Mouse (Mus musculus) mesoderm, embryonic 11.5 days (tissue): ENCODE measurements at regions not wholly inside any gene's neighbourhood (a gene's known extent, or its start where the extent isn't known, plus 50 kb on each side); places are given as distances from the start of the nearest gene placed in this dataset.

Experiments used
- DNase-seq: peaks from one replicate; pipeline ENCODE4 v3.0.0-alpha.2; 2012; ENCODE audit warnings: low read depth, low spot score

DNA sequence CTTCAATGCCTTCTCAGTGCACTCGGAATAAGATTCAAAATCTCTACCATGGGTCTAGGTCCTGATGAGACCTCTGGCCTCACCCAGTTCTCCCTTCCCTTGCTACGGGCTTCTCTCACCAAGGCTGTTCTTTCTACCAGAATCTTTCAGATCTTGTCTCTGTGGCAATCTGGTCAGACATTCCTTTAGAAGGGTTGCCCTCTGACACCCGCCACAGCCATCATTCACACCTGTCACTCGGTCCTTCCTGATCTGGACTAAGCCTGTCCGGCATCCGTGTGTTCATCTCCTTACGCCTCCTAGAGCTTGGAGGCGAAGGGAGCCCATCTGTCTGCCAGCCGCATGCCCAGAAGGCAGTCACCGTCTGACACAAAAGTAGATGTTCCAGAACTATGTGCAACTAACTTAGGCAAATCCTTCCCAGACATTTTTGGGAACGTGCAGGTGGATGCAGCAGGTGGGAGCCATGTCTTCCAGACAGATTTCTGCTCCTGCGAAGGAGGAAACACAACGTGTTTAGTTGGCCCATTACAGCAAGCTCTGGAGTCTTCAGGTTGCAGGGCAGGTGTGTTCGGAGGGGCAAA is 77.7 kb downstream of the Fam76b start:
- no peak for DNase-seq

DNA sequence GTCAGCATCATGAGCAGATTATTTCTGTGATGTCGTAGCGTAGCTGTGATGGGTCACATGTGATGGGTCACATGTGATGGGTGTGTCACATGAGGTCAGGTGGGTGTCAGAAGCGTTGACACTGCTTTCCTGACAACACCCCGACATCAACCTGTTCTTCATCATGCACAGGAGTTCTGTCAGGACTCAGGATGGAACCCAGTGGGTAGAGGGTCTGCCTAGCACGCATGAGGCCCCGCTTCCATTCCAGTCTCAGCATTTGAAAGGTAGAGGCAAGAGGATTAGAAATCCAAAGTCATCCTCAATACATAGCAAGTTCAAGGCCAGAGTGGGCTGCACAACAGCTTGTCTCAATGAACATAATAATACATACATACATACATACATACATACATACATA is 79.2 kb downstream of the Fam76b start:
- no peak for DNase-seq

GRCm38 (mm10) chr9:13909604-13910003 is 82.1 kb downstream of the Fam76b start:
- no peak for DNase-seq

DNA sequence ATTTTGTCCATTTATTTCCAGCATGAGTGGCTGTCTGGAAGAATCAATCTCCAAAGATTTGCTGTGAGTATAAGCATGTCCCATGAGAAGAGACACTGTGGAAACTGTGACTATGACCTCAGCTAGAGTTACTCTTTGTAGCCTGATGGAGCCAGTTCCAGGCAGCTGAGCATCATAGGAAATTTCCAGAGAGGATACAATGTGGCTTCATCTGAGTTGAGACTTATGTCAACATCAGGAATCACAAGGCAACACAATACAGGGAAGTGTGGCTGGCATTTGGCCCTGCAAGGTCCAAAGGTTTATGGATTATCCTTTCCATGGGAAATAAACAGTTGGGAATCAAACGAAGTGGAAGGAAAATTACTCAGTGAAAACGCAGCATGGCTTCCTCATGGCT is 82.6 kb downstream of the Fam76b start:
- no peak for DNase-seq

DNA sequence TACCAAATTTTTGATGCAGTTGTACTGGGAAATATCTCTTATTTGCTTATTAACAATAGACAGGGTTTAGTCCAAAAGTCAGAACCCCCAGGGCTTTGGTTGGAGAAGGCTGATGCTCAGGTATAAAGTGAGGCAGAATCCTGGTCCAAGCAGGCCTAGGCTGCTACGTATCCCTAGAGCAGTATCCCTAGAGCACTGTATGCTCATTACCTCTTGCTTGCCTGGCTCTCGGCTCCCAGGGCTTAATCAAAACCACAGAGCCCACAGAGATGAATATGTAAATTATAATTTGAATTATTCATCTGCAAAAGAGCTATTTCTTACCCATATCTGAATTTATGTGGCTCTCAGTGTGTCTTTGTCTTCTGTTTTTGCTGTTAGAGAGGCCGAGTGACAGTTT is 85.9 kb downstream of the Fam76b start:
- DNase-seq: no peak

- DNase-seq: no peak
Observed at GRCm38 (mm10) chr9:13914131-13914530, 86.6 kb downstream of the Fam76b start.

DNA sequence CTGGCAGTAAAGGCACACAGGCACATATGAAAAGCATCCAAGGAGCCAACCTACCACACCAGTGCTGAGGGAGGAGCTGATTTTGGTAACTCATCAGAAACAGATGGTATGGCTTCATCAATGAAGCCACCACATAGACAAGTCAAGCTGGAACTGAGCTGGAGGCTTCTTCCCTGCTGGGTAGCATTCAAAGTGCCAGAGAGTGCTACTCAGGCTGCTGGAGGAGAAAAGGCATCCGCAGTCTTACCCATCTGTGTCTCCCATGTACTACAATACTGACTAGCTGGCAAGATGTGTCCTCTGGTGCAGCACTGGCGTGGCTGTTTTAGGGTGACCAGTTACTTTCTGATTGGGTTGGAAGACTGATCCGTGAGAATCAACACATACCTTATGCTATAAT is 87.3 kb downstream of the Fam76b start:
- no peak for DNase-seq

DNA sequence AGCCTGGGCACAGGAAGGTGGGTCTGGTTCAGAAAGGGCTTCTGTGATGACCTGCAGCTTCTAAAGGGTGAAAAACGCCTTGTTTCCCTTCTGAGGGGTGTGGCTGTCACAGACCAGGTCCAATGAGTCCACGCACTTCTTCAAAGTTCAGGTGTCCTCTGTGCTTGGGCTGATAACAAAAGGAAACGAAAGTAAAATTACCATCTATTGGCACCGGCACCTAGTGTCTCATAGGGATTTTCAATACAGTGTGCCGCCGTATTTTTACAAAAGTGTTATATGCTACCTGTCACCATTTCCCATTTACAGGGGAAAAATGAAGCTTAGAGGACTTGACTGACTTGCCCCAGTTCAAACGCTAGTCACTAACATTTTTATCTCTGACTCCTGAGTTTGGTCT is 89.3 kb downstream of the Fam76b start:
- no peak for DNase-seq

- peak; percentile 56 for DNase-seq
Observed at GRCm38 (mm10) chr9:13918606-13919202, 91.2 kb downstream of the Fam76b start.

DNA sequence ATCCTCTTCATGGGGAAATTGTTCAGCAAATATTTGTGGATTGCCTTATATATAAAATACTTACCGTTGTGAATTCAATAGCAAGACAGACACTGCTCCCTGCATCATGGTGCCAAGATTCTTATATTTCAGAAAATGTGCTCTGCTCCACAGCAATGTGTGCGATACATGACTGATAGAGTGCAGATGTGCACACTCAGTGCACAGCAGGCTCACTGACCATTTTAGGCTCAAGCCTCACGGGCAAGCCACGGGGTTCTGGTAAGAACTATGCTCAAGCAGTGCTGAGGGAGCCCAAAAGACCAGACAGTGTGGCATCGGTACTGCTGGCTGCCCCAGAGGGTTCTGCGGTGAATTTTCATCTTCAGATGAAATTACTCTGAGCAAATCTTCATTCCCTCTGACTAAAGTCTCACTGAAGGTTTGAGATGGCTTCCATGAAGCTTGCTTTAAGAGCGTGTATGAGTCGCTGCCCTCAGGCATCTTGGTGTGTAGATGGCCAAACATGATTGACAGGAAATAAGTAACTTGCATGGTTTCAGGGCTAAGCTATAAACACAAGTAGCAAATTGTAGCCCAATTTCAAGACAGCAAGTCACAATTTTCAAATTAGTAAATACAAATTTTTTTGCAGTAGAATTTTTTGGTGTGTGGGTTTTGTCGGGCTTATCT is 92.4 kb downstream of the Fam76b start:
- DNase-seq: no peak

- no peak for DNase-seq
Observed at GRCm38 (mm10) chr9:13920623-13921022, 93.1 kb downstream of the Fam76b start.

DNA sequence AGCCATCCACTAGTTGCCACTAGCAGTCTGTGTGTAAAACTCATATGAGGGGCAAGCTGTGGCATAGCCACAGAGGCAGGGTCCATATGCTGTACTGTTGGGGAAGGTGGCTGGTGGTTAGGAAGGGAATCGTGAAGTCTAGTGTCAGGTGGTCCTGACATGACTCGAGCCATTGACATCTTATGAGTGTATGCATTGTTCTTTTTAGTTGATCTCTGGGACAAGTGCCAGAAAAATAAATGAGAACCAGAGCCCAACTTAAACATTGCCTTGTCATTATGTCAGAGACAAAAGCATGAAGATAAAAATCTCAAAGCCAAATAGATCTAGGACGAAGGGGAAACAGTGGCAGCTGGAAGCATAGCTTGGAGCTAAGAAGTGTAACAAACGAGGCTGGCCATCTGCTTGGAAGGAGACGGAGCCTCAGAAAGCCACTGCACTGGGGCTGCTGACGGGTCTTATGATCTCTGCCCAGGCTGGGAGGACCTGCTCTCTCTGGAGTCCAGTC is 104.5 kb downstream of the Fam76b start:
- DNase-seq: no peak

DNA sequence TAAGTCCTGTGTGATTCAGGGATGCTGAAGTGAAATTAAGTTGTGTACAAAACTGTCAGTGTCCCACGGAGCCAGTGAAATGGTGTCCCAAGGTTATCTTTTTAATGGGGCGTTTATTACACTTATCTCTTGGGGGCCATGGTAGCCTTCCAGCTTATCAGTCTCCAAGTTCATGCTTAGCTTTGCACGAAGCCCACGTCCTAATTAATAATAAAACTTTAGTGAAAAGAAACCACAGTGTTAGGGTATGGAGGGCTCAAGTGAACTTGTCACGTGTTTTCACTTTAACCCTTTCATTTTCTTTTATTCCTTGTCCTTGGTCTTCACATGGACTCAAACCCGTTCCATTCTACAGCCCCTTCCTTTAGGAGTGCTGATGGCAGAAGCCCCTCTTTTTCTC is 105.9 kb downstream of the Fam76b start:
- no peak for DNase-seq

DNA sequence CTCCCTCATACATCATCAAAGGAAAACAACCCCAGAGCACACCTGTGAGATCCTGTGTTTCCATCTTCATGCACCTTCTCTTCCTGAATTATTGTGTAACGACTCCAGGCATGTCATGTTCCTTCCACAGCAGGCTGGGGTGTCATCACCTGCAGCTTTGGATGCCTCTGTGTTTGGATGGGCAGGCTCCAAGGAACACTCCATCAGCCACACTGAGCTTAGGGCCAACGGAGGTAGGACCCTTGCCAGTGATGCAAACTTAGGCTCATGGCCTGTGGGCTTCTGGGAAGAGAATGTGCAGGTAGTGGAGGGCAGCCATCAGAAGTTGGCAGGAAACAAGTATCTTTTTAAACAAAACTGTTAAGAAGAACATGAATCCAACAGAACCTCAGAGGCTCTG is 109.8 kb downstream of the Fam76b start:
- DNase-seq: no peak

DNA sequence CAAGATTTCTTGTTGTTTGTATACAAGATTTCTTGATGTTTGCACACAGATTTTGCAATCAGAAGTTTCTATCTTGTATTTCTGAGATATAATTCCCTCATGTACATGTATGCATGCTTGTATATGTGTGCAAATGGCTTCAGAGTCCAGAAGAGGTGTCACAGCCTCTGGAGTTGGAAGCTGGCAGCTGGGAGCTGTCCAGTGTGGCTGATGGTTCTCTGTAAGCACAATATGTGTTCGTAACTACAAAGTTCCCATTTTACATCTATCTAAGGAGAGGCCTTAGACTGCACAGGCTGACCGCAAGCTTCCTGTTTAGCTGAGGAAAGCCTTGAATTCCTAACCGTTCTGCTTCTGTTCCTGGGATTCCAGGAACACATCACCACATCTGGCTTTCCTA is 119.0 kb downstream of the Fam76b start:
- no peak for DNase-seq

GRCm38 (mm10) chr9:13952157-13952556 is 124.6 kb downstream of the Fam76b start:
- no peak for DNase-seq

- DNase-seq: no peak
Observed at GRCm38 (mm10) chr9:13963140-13963763, 135.7 kb downstream of the Fam76b start.

GRCm38 (mm10) chr9:13963796-13964195 is 136.3 kb downstream of the Fam76b start:
- DNase-seq: no peak

DNA sequence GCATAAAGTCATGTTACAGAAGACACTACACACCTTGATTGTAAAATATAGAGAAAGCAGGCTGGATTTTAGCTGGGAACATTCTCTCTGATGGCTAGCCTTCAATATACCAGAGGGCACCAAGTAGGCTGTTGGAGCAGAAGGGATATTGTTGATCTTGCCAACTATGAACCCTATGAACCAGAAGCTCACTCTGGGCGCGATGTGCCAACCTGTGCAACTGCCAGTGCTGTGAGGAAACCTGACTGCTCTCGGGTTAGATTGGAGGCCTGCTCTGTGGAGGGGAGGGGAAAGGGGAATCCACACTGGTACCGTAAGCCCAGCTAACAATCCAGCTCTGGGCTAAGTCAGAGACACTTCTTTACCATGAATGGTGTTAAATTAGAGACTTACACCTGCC is 136.7 kb downstream of the Fam76b start:
- no peak for DNase-seq

- no peak for DNase-seq
Observed at GRCm38 (mm10) chr9:13966212-13966611, 138.7 kb downstream of the Fam76b start.

- no peak for DNase-seq
Observed at GRCm38 (mm10) chr9:13969262-13969661, 141.7 kb downstream of the Fam76b start.

DNA sequence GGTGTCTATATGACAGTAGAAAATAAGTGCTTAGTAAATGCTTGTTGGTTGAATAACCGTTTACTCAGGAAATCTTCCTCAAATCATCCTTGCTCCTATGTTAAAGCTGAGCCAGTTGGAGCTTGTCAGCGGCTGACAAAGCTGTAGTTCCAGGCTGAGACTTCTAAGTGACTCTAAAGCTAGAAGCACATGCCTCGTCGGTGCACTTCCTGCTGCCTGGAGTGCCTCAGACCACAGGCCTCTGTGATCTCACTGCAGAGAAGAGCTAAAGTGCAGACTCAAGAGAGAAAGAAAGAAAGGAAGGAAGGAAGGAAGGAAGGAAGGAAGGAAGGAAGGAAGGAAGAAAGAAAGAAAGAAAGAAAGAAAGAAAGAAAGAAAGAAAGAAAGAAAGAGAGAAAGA is 146.1 kb downstream of the Fam76b start:
- DNase-seq: no peak

GRCm38 (mm10) chr9:13974870-13975269 is 147.4 kb downstream of the Fam76b start:
- no peak for DNase-seq
